Mouse (Mus musculus) thymus, postnatal 0 days (tissue): ENCODE results near the gene Plxna4. TPM values are rescaled to one million over a fixed set of nuclear protein-coding genes. Genes with fewer than 3 reads are reported as not detected.

Source experiments
- DNase-seq: peaks from one replicate; pipeline ENCODE4 v3.0.0-alpha.2; 2015; ENCODE audit warnings: low spot score
- polyA plus RNA-seq: library from polyadenylated mRNA; unstranded; fragments of >200 nt; fragmentation: Nextera tagmentation; extraction: Ambion mirVana; gene quantifications from 2 replicates; pipeline ENCODE4 v1.2.1, GENCODE M21; 2015

Plxna4 gene
- polyA plus RNA-seq, 1 experiment from 2014 or later, result 0.18 TPM

DNA sequence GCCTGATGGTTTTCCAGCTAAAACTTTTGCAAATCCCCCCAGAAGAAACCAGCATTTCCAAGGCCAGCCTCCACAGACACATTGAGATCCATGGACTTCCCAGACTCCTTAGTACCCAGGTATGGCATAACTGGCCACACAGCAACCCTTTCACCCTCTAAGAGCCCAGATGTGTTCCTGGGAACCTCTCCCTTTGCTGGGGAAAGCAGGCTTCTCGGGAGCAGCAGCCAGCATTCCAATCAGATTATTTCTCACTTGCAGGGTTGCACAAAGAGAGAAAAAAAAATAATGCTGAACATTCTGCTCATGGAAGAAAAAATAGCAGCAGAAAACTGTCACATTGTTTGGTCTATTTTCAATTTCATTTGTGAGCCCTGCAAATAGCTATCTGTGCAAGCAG, 178.4 kb downstream of the Plxna4 start:
- no peak for DNase-seq

DNA sequence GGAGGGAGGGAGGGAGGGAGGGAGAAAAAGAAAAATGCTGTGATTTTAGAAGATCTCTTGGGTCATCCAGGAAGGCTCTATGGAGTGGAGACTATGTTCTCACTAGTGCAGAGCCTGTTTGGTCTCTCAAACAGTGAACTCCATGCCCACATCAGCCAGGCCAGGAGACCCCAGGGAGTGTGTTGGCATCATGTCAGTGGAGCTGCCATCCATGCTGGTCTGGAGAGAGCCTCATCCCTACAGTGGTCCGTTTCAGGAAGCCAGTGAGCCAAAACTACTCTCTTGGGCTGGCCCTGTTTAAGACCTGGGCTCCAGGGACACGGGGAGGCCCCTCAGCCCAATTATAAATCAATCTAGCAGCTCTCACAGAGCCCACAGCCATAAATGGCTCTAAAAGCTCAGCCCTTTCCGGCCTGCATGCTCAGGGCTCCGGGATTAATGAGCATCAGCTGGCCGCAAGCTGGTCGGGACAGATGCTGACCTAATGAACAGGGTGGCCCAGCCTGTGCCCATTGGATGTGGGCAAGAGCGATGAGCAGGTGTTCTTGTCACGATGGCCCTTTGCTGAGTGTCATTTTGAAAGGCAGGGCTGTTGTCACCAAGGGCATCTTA, 180.3 kb downstream of the Plxna4 start:
- no peak for DNase-seq

DNA sequence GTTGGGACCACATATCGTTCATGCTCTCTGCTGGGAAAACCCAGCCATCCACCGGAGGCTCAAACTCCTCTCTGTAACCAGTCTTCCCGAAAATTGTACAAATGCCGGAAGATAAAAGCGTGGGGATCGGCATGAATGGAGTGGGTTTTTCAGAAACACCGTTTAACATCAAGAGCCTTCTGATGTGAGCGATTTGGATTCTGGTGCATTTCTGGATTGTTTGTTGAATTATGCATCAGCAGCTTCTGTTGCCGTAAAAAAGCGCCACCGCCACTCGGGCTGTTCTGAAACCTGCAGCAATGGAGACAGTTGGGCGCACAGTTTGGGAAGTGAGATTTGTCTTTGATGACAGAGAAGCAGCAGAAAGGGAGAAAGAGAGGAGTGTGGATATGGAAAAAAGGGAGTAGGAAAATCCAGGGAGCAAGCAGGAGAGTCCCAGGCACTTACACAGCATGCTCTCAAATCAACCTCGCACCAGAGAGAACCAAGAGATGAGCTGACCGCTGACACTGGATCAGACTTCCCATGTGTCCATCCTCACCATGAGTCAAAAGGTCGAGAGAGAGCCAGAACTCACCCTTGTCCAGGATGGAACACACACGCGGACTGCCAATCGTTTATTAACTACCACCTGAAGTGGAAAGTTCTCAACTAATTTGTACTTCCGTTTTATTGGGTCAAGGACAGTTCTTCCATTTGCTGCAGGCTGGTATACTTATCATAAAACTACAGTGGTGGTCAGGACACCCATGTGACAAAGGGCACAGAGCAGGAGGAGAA, 181.5 kb downstream of the Plxna4 start:
- DNase-seq, result no peak

- DNase-seq, result no peak
Observed at GRCm38 (mm10) chr6:32402560-32403235, 185.3 kb downstream of the Plxna4 start.

GRCm38 (mm10) chr6:32398261-32398660, 189.7 kb downstream of the Plxna4 start:
- DNase-seq, result no peak

DNA sequence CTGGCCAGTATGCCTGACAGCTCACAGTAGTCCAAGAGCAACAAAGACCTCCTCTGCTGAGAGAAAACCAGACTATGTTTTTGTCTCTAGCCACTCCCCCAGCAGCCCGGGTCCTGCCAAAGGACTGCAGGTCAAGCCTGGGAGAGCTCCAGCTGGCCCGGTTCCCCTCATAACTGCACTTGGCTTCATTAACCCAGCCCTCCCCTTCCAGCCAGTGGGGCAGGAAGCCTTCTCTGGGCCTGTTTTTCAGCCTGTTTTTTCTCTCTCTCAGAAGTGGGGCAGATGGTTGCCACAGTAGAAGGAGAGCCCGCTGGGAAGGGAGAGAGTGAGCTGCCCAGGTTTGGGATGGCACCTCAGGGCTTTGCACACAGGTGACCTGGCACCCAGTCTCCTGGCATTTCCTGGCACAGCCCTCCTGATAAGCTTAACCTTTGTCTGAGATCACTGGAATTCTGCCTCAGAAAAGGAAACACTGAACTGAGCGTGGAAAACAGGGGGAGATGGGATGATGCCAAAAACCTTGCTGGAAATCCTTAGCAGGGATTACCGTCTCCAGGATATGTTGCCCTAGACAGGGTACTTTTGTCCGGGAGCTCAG, 190.8 kb downstream of the Plxna4 start:
- DNase-seq, result no peak

DNA sequence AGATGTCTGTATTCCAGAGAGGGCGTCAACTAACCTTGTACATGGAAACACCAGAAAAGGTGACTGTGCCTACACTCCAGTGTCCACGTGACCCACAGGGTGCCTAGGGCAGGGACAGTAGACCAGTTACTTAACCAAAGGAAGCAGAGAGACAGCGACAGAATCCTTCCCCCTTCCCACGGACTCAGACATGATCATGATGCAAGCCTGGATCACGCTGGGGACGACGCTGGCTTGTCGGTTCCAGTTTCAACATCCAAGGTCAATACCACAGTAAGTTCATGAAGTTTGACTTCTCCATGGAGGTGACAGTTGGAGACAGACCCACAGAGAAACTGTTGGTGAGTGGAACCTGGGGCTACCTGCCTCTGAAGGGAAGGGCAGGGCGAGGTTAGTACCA, 192.6 kb downstream of the Plxna4 start:
- no peak for DNase-seq

GRCm38 (mm10) chr6:32392262-32392661, 195.7 kb downstream of the Plxna4 start:
- no peak for DNase-seq

- DNase-seq, result no peak
Observed at GRCm38 (mm10) chr6:32388276-32388675, 199.7 kb downstream of the Plxna4 start.

- no peak for DNase-seq
Observed at GRCm38 (mm10) chr6:32386915-32387314, 201.1 kb downstream of the Plxna4 start.

- DNase-seq, result no peak
Observed at GRCm38 (mm10) chr6:32384937-32385336, 203.1 kb downstream of the Plxna4 start.

DNA sequence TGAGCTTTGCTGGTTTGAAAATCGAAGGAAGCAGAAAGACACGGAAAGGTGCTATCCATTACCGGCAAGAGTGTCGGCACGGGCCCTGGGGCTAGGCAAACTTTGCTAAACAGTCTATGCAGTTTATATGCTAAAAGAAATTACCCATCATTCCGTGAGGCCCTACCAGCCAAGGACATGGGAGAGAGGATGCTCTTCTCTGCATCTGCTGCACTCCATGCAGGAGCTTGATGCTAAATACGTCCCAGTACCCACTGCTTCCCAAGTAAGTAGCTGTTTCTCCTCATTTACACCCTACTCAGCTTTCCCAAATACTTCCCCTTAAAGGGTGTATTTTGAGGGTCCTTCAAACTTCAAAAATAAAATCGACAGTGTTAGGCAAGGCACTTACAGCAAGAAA, 203.6 kb downstream of the Plxna4 start:
- DNase-seq, result no peak

GRCm38 (mm10) chr6:32381516-32381915, 206.5 kb downstream of the Plxna4 start:
- DNase-seq, result no peak

DNA sequence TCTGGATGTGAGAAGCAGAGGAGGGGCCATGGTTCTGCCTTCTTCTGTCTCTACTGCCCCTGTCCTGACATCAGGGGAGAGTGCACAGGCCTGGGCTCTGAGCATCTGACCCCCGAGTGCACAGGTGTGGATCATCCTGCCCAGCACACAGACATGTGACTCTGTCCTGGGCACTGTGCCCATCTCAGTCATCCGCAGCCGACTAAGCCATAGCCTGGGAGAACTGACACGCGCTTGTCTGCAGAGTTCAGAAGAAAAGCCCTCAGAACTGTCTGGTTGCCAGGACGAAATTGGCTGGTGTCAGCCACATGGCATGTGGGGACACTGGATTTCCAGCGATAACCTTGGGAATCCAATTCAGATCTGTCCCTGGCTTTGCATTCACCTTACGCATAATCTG, 210.8 kb downstream of the Plxna4 start:
- DNase-seq, result no peak

- DNase-seq, result no peak
Observed at GRCm38 (mm10) chr6:32373931-32374361, 214.0 kb downstream of the Plxna4 start.

GRCm38 (mm10) chr6:32369092-32369491, 218.9 kb downstream of the Plxna4 start:
- no peak for DNase-seq

DNA sequence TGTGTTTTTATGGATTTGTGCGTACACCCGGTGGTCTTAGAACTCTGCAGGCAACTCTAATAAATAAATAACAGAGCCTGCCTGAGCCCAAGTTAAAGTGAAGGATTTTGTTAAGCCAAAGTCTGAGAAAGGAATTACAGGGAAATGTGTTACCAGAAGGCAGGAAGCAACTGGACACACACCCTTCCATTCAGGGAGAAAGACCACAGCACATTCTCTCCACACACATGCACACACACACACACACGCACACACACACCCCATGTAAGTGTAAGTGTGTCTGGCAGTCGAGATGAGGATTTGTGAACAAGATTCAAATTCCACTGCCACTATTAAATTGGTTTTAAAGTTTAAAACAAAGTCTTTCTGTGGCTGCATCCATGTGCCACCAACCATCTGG, 219.6 kb downstream of the Plxna4 start:
- no peak for DNase-seq

DNA sequence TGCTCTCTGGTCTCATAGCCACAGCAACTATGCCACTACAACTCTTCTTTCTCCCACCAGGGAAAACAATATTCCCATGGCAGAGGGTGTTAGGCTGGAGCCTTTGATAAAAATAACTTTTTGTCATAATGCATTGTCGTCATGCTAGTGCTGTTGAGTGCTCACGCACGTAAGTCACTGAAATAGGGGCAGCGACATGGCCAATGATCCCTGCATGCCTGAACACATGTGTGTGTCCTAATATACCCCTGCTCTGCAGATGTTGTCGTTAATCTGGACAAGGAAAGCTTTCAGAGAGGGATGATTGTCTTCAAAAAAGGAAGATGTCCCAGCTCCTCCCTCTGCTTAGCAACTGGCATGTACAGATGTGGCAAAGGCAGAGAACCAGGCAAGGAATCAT, 223.1 kb downstream of the Plxna4 start:
- DNase-seq, result no peak

DNA sequence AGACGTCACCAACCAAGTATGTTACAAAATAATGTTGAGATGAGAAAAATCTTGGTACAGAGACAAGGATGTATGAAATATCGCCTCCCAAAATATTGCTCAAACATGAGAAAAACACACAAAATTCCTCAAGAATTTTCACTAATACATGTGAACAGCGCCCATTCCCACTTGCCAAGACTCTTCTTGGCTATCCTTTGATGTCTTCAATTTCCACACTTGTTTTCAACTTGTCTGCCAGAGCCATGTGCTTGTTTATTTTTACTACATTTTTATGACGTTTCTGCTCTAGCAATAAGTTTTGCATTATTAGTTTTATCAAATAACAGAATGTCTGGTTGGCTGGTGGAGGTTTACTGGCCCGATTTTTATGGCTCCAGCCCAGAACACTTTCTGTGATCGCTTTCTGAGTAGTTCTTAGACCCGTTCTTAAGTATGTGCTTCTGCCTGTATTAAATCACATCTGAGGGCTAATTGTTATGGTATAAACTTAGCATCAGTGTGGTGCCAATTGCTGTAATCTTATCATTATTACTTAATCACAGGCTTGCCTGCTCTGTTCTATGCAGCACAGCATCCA, 224.4 kb downstream of the Plxna4 start:
- DNase-seq, result no peak

GRCm38 (mm10) chr6:32362421-32362820, 225.6 kb downstream of the Plxna4 start:
- DNase-seq, result no peak

GRCm38 (mm10) chr6:32359675-32360074, 228.3 kb downstream of the Plxna4 start:
- no peak for DNase-seq

- DNase-seq, result no peak
Observed at GRCm38 (mm10) chr6:32357497-32357896, 230.5 kb downstream of the Plxna4 start.
